Mouse (Mus musculus) spleen, embryonic (tissue): ENCODE measurements around the gene Nars2.

ENCODE experiments used
- CTCF ChIA-PET: fragments of 350-600 bp; sonication (Branson Sonifier 250); formaldehyde crosslinking; loops from one replicate; lab custom pipeline; 2022; lab: Charles Lee

The Nars2 gene

DNA sequence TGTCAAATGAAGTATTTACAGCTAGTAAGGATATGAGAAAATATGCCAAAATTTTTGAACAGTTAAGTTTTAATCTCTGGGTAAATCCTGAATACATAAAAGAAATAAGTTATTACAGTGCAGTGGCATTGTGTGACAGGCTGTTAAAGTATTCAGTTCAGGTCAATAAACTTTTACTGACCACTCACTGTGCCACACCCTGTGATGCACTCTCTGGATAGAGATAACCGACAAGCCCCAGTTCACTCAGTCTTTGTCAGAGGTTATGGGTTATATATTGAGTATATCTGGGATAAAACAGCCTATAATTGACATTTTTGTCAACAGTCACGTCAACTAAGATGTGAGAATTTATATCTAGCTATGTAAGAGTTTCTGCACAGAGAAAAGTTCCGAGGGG is 120.2 kb downstream of the Nars2 start:
- CTCF ChIA-PET = no interaction called here

DNA sequence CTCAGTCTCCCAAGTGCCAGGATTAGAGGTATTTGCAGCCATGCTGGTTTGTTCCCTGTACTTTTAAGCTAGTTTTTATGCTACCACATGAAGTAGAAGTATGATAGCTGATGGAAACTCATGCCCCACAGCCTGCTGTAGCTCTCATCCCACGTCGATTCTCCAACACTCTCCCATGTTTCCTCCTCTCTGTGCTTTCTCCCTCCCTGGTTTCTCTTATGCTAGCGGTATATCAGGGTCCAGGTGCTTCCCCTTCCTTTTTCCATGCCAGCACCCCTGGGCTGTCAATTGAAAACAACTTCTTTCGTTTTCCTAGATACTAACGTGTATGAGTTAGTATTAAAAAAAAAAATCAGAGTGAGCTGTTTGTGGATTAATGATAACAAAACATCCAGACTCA is 120.8 kb downstream of the Nars2 start:
- CTCF ChIA-PET = no interaction called here

- CTCF ChIA-PET = interaction anchor here (0.6 kb wide), 1 partner anchor 9 kb away, joined by 3 read pairs; no protein-coding TSS in a partner anchor
Observed at GRCm38 (mm10) chr7:97074974-97075373, 123.7 kb downstream of the Nars2 start.

GRCm38 (mm10) chr7:97076977-97077376 is 125.7 kb downstream of the Nars2 start:
- CTCF ChIA-PET = no interaction called here

DNA sequence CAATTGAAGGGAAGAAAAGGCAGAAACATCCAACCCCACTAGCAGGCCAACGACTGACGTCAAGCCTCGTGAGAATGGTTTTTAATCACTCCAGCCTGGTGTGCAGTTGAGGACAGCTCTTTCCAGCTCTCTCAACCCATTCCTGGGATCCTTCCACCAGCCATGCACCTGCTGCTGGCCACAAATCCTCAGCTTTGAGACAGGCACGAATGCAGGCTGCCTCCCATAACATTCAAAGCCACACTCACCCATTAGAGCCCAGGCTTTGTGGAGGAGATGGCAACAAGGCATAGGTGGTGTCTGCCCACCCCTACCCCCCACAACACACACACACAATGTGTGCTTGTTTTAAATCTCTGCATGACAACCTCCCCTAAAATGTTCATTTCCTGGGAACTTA is 127.4 kb downstream of the Nars2 start:
- CTCF ChIA-PET = no interaction called here

DNA sequence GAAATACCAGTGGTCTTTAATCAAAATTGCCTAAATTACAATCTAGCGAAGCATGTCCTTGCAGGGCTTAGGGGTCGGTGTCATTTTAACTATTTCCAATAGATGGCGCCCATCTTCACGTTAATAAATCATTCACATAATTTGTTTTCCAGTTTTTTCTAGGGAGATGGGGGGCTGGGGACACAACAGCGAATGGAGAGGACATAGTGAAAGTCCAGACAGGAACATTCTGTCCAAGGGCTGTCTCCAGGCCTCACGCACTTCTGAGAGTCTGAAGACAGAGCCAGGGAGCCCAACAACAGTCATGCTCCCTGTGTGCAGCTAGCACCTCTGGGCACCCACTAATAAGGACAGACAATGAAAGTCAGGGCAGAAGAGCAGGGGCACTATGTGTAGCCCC is 127.8 kb downstream of the Nars2 start:
- CTCF ChIA-PET = interaction anchor here (0.6 kb wide), 1 partner anchor 30 kb away, joined by 3 read pairs; no protein-coding TSS in a partner anchor

DNA sequence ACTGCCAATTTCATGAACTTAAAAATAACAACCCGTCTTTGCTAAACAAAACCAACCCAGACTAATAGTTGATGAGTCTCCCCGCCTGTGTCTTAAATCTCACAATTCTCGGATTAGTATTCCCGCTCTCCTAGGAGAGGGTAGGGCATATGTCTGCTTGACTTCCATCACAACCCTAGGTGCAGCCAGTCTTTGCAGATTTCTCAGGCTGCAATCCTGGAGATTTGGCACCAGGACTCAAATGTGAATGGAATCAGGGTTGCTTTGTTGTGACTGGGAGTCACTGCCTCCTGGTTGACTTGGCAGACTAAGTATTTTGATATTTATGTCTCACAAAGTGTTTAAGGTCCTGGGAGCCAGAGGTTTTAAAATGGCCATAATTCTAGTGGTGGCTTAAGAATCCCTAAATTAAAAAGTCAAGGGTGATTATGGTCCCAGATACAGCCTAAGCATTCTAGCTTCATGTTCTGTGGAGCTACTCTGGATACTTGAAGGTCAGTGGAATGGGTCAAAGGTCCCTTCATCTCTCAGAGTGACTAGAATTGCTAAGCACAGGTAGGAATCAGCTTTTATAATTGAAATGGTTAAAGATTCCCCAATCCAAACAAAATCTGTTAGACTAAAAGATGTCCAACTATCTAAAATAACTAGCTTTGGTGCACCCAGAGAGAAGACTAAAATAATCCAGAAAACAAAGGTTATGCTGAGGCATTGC is 128.5 kb downstream of the Nars2 start:
- CTCF ChIA-PET = interaction anchor here (0.6 kb wide), 1 partner anchor 31 kb away, joined by 3 read pairs; no protein-coding TSS in a partner anchor

DNA sequence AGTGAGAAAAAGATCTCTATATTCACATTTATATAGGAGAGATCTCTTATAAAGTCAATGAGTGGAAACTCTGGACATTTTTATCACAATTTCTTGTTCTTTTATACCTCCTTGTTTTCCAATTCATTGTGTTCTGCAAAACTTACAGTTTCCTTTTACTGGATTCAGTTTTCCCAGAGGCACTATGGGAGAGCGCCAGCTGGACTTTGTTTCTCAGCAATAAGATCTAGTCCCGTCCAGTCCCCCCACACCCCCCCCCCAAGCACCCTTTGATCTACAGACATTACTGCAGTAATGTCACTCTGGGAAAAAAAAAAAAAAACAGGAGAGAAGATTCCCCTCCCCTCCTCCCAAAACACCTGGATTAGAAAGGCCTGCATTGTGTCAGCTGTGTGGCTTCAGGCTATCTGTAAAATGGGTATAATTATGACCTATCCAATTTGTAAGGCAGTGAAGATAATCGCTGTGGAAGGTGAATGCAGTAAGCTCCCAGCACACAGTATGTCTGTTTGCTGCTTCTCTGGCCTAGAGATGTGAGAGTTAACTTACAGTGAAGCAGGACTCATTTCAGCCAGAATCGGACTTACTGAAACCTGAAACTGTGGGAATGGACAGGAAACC is 129.4 kb downstream of the Nars2 start:
- CTCF ChIA-PET = interaction anchor here (0.6 kb wide), 1 partner anchor 279 kb away, joined by 3 read pairs; no protein-coding TSS in a partner anchor

GRCm38 (mm10) chr7:97081242-97081958 is 130.1 kb downstream of the Nars2 start, which contains the start of gene Gab2:
Gene Gab2 (plus strand): TSS chr7:97081586.
- CTCF ChIA-PET = interaction anchor here (0.6 kb wide), 1 partner anchor 280 kb away, joined by 3 read pairs; no protein-coding TSS in a partner anchor

- CTCF ChIA-PET = no interaction called here
Observed at GRCm38 (mm10) chr7:97081959-97082218, 130.6 kb downstream of the Nars2 start.

- CTCF ChIA-PET = interaction anchor here (0.6 kb wide), 2 partner anchors 309 to 978 kb away, joined by 3 to 5 read pairs; no protein-coding TSS in a partner anchor
Observed at GRCm38 (mm10) chr7:97082219-97083101, 131.2 kb downstream of the Nars2 start.

DNA sequence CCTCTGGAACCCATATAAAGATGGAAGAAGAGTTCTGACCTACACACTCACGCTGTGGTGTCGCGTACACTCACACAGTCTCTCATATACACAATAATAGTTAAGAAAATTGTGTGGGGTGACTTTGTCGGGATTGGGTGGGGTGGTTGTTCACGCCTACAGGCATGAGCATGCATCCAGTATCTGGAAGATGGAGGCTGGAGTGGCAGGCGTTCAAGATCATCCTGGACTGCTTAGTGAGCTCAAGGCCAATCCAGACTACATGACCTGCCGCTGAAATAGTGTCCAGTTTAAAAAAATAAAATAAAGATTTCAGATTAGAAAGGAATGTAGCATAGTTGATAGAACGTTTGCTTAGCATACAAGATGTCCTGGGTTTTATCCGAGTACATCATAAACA is 132.3 kb downstream of the Nars2 start:
- CTCF ChIA-PET = interaction anchor here (0.7 kb wide), 1 partner anchor 9 kb away, joined by 3 read pairs; no protein-coding TSS in a partner anchor

DNA sequence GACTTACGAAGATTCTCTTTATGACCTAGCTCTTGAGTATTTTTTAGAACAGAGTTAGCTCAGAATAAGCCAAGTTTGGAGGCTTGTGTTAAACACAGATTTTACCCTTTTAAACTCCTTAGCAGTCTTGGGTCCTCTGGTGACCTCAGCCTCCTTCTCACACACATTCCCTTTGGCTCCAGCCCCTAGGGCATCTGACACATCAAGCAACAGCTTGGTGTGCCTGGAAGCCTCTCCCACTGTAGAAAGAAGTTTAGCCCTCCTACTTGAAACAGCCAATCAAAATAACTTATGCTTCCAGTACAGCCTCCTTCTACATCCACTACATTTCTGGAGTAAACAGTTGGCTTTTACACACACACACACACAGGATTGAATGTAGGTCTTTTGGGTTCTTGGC is 132.9 kb downstream of the Nars2 start:
- CTCF ChIA-PET = interaction anchor here (0.5 to 0.7 kb wide), 2 partner anchors 9 to 29 kb away, joined by 3 to 5 read pairs; no protein-coding TSS in a partner anchor

DNA sequence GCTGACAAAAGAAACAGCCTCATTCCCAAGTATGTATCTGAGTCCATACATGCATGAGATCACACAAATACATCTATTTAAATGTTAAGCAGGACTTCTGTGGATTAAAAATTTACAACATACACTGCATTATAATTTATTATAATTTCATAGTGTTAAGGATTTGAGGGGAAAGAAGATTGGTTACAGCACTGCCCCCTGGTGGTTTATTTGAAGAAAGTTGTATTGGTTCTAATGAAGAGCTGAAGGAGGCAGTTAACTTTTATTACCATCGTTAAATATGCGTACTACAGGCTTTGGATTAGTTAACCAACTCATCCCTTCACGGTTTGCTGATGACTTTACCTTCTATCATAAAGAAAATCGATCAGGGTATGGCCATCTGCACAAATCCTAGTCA is 134.0 kb downstream of the Nars2 start:
- CTCF ChIA-PET = no interaction called here

DNA sequence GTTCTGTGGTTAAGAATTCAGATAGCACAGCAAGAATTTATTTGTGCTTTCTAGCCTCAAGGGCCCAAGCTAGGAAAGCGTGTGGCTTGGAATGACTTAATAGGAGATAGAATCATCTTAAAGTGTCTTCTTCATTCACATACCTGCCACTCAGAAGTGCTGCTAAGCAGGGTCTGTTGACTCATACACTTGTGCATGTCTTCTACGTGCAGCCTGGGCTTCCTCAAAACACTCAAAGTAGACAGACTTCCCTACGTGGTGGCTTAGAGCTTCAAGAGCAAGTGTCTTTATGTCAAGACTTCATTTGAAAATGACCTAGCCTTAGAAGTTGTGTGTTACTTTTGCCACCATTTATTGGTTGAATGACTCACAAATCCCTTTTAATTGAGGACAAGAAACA is 142.9 kb downstream of the Nars2 start:
- CTCF ChIA-PET = no interaction called here

DNA sequence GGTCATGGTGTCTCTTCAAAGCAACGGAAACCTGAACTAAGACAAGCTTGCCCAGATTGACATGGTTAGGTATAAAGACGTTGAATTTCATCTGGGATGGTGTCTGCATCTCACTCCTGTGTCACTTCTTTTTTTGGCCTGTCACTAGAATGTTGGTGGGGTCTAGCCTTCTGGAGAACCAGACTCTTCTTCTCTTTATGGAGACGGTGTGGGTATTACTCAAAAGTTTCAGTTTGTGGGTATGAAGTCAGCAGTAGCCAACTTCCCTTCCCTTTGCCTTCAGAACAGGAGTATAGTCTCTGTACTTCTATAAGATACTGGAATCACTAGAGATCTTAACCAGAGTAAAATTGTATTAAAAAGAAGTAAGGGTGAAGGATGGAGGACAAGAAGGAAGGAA is 156.8 kb downstream of the Nars2 start:
- CTCF ChIA-PET = no interaction called here
